Mouse (Mus musculus): ENCODE measurements around the gene Cdc25b.

Gene Cdc25b

DNA sequence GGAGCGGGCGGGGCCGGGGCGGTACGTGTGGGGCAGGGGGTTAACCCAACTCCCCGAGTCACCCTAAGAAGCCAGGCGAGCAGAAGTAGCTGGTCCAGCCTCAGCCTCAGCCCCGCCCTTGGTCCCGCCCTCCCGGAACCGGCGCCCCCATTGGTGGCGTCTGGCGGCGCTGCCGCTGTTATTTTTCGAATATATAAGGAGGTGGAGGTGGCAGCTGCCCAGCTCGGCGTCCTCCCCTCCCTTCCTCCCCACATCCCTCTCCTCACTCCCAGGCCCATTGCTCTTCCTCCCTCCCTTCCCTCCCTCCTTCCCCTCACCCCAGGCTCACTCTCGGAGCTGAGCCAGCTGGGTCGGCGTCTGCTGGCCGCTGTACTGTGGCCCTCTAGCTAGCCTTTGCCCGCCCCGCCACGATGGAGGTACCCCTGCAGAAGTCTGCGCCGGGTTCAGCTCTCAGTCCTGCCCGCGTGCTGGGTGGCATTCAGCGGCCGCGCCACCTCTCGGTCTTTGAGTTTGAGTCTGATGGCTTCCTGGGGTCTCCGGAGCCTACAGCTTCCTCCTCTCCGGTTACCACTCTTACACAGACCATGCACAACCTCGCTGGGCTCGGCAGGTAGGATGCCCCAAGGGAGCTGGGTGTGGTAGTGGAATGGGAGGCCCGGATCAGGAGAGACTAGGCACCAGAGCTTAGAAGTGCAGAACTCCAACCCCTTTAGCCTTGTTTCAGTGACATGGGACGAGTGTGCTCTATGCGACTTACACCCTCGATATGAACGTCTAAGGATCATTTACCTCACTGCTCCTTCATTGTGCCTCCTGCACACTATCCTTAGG, at the start of gene Cdc25b, which contains the start of gene Spef1:
Gene Cdc25b (plus strand): TSS at position 179 of the 831 bp plus-strand sequence.
Gene Spef1 (minus strand): TSS at position 512 of the 831 bp plus-strand sequence.
- peak; percentile 93 for DNase-seq

DNA sequence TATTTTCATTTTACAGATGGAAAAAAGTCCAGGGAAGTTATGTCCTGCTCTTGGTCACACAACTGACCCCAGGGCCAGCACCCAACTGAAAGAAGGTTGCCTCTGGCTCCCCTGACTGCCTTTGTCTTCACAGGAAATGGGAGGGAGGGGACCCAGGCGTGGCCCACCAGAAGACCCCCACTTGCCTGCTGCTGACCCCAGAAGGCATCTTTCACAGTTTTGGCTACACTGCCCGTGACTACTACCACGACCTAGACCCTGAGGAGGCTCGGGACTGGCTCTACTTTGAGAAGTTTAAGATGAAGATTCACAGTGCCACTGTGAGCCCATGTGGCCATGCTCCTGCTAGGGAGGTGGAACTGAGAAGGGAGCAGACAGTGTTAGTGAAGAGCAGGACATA, 48.5 kb upstream of the Cdc25b start:
- DNase-seq = no peak

DNA sequence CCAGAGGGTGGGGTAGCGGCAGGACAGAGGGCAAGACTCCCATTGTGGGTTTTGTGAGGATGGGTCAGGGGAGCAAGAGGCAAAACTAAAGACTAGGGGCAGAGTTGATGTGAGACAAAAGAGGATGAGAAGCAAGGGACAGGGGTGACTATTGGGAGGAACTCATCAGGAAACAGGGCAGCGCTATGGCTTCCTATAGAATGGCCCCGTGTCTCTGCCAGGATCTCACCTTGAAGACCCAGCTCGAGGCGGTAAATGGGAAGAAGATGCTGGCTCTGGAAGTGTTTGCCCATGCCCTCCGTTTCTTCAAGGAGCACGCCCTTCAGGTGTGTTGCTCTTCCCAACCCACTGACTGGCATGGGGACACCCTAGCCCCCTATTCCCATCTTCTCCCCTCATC, 48.0 kb upstream of the Cdc25b start:
- no peak for DNase-seq

- DNase-seq = no peak
Measured at GRCm38 (mm10) chr2:131139287-131139686, 47.5 kb upstream of the Cdc25b start.

DNA sequence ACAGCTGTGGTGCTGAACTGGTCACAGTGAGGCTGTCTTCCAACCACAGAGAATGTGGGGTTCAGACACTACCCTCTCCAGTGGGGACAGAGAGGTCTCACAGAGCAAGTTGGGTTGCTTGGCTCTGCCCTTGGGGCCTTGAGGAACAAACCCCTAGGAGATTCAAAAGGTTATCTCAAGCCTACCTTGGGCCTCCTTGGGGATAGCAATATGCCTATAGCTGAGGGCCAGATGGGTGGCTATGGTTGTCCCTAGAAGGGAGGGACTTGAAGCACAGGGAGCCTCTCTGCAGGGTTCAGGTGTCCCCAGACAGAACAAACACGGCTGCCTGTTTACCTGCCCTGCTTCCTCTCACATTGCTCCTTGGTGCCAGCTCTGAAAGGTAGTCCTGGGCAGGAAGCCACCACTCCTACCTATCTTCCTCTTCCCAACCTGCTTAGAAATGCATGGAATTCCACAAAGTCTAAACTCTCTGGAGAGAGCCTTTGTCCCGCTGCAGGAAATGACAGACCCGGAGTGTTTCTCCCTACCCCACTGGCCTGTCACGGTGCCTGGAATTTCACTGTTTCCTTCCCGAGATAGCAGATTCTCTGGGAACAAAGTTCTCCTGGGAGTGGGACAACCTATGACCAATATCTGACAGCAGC, 46.7 kb upstream of the Cdc25b start:
- no peak for DNase-seq

DNA sequence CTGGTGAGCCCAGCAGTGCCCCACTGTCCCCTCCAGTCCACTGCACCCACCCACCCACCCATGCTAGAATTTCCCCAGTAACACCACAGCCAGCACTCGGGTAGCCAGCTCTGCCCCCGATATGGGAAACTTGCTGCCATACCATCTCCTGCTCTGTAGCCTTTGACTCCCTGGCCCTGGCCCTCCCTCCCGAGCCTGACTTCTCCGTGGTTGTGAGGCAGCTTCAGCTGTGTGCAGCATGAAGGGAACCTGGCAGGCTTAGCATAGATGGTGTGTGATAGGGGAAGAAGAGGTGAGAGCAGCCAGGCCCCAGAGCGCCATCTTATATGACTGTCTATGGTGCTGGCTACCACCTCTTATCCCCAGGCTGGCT, 46.2 kb upstream of the Cdc25b start:
- no peak for DNase-seq

GRCm38 (mm10) chr2:131141336-131141986, 45.3 kb upstream of the Cdc25b start:
- no peak for DNase-seq

GRCm38 (mm10) chr2:131142592-131142991, 44.2 kb upstream of the Cdc25b start:
- peak; percentile 77 for DNase-seq

GRCm38 (mm10) chr2:131143007-131143780, 43.6 kb upstream of the Cdc25b start:
- DNase-seq = no peak

- no peak for DNase-seq
Measured at GRCm38 (mm10) chr2:131145121-131145520, 41.6 kb upstream of the Cdc25b start.

DNA sequence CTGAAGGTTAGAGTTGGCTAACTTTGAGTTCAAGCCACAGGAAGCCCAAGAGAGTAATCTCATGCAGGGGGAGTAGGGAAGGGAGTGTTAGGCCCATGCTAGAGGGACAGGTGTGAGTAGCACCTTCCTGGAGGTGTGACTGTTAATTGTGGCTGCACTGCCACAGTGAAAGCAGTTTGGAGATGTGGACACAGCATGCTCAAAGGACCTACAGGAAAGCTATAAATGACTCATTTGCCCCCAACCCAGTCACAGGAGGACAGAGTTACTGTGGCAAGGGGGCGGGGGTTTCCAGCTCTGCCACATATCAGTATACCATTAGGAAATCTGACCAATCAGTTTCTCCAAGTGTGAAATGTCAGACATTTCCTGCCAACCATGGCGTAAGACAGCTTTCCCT, 41.2 kb upstream of the Cdc25b start:
- DNase-seq = no peak

GRCm38 (mm10) chr2:131146193-131147042, 40.3 kb upstream of the Cdc25b start:
- DNase-seq = no peak

GRCm38 (mm10) chr2:131147043-131147365, 39.7 kb upstream of the Cdc25b start:
- no peak for DNase-seq

GRCm38 (mm10) chr2:131148353-131149253, 38.1 kb upstream of the Cdc25b start:
- DNase-seq = no peak

- no peak for DNase-seq
Measured at GRCm38 (mm10) chr2:131149254-131149578, 37.5 kb upstream of the Cdc25b start.

- DNase-seq = no peak
Measured at GRCm38 (mm10) chr2:131152166-131152730, 34.5 kb upstream of the Cdc25b start.

- no peak for DNase-seq
Measured at GRCm38 (mm10) chr2:131154036-131154435, 32.7 kb upstream of the Cdc25b start.

DNA sequence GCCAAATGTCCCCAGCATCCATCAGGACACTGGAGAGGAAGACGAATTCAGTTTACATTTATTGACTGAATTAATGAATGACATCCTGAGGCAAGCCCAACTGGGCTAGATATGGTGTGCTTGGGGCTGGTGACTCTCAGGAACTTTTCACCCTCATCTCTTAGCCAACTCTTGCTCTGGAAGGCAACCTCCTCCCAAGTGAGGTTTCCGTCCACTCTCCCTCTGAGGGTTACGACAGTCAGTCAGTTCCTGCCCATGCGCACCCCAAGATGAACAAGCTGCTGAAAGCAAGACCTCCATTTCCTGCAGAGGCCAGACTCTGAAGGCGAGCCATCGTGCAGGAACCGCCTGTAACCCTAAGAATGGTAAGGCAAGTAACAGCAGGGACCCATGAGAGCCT, 29.8 kb upstream of the Cdc25b start:
- no peak for DNase-seq

GRCm38 (mm10) chr2:131159491-131159910, 27.2 kb upstream of the Cdc25b start:
- DNase-seq = no peak

- peak; percentile 99 for DNase-seq
Measured at GRCm38 (mm10) chr2:131159938-131160581, 26.7 kb upstream of the Cdc25b start, which contains the start of gene 1700037H04Rik. Gene 1700037H04Rik, minus strand, starts transcription at chr2:131160081.

Data from retina, postnatal 1 day (tissue).